Mouse (Mus musculus): ENCODE data around the gene Clca3a1.

Gene Clca3a1

DNA sequence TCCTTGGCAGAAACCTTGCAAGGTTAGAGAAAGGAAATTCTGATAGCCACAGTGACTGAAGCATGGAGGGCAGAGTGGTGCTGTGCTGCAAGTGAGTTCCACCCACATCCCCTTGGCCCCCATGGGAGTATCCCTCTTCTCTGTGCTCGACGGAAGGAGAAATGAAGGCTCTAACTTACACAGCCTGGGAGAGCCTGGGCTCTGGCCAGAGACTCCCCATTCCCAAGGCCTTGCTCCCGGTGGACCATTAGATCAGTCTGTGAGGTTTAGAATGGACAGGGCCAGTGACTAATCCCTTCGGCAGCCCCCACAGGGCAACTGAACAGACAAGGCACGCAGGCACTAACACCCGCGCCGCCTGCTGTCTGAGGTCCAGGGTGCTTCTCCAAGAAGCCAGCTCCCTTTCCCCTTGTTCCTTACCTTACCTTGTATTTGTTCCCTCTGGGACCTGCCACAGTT, 81.0 kb downstream of the Clca3a1 start:
- no peak for DNase-seq (ENCODE audit: low spot score)

All from MN1 (cell line).